Mouse (Mus musculus): ENCODE data around the gene Golph3. TPM values are rescaled to one million over a fixed set of nuclear protein-coding genes. Genes with fewer than 3 reads are reported as not detected.

The Golph3 gene
- polyA plus RNA-seq, 1 experiment from 2014 or later: 111 TPM

- no peaks in the 10 kb centered on the region for H3K36me3 ChIP-seq (ENCODE audit: control insufficient read depth, insufficient read depth, low read length)
- ATAC-seq (ENCODE audit: insufficient number of reproducible peaks, low FRiP score, low TSS enrichment, low read depth): no peak
- WGBS: 84% methylated on average over 7 of the region's 7 CpGs
- H3K27ac ChIP-seq (replicated peaks; ENCODE audit: low read depth, low read length): no peak overlapping the region
- no peak overlapping the region for H3K4me2 ChIP-seq (ENCODE audit: low read depth, severe bottlenecking)
- no peak for DNase-seq (ENCODE audit: low spot score)
- H3K4me3 ChIP-seq (ENCODE audit: low read depth, low read length): no peak overlapping the region
- H3K27me3 ChIP-seq (ENCODE audit: control insufficient read depth, insufficient read depth, low read length): no peaks in the 10 kb centered on the region
- no peaks in the 10 kb centered on the region for H3K9me3 ChIP-seq (ENCODE audit: control insufficient read depth, low read length)
- H3K9ac ChIP-seq (ENCODE audit: low read length): no peak overlapping the region
- no peaks in the 10 kb centered on the region for H3K4me1 ChIP-seq (ENCODE audit: control insufficient read depth, insufficient read depth, low read length)
These were observed 9.8 kb upstream of the Golph3 start for GRCm38 (mm10) chr15:12311465-12311864.

- 34% methylated on average over 1 of the region's 1 CpGs for WGBS
- DNase-seq (ENCODE audit: low spot score): no peak
- no peak for ATAC-seq (ENCODE audit: insufficient number of reproducible peaks, low FRiP score, low TSS enrichment, low read depth)
These were observed 8.0 kb upstream of the Golph3 start for GRCm38 (mm10) chr15:12313255-12313654.

GRCm38 (mm10) chr15:12314584-12314983, 6.7 kb upstream of the Golph3 start:
- Histone ChIP-seq H3K4me1 (ENCODE audit: control insufficient read depth, insufficient read depth, low read length) (no peaks in the 10 kb centered on the region), H3K36me3 (ENCODE audit: control insufficient read depth, insufficient read depth, low read length) (no peaks in the 10 kb centered on the region), H3K4me2 (ENCODE audit: low read depth, severe bottlenecking) (no peak overlapping the region), H3K4me3 (ENCODE audit: low read depth, low read length) (no peak overlapping the region), H3K27me3 (ENCODE audit: control insufficient read depth, insufficient read depth, low read length) (no peaks in the 10 kb centered on the region), H3K27ac (replicated peaks; ENCODE audit: low read depth, low read length) (no peak overlapping the region), H3K9ac (ENCODE audit: low read length) (no peak overlapping the region), H3K9me3 (ENCODE audit: control insufficient read depth, low read length) (no peaks in the 10 kb centered on the region)
- 84% methylated on average over 5 of the region's 5 CpGs for WGBS
- ATAC-seq (ENCODE audit: insufficient number of reproducible peaks, low FRiP score, low TSS enrichment, low read depth) (no peak), DNase-seq (ENCODE audit: low spot score) (no peak)

More at GRCm38 (mm10) chr15:12313255-12313654, 8.0 kb upstream of the Golph3 start:
- Histone ChIP-seq H3K4me1 (ENCODE audit: control insufficient read depth, insufficient read depth, low read length) (no peaks in the 10 kb centered on the region), H3K4me2 (ENCODE audit: low read depth, severe bottlenecking) (no peak overlapping the region), H3K9me3 (ENCODE audit: control insufficient read depth, low read length) (no peaks in the 10 kb centered on the region), H3K4me3 (ENCODE audit: low read depth, low read length) (no peak overlapping the region), H3K36me3 (ENCODE audit: control insufficient read depth, insufficient read depth, low read length) (no peaks in the 10 kb centered on the region), H3K27me3 (ENCODE audit: control insufficient read depth, insufficient read depth, low read length) (no peaks in the 10 kb centered on the region), H3K9ac (ENCODE audit: low read length) (no peak overlapping the region), H3K27ac (replicated peaks; ENCODE audit: low read depth, low read length) (no peak overlapping the region)

- ATAC-seq (ENCODE audit: insufficient number of reproducible peaks, low FRiP score, low TSS enrichment, low read depth) (no peak), DNase-seq (ENCODE audit: low spot score) (no peak)
- H3K27me3 ChIP-seq (ENCODE audit: control insufficient read depth, insufficient read depth, low read length): no peaks in the 10 kb centered on the region
- no peak overlapping the region for H3K4me3 ChIP-seq (ENCODE audit: low read depth, low read length)
- no peaks in the 10 kb centered on the region for H3K4me1 ChIP-seq (ENCODE audit: control insufficient read depth, insufficient read depth, low read length)
- H3K9me3 ChIP-seq (ENCODE audit: control insufficient read depth, low read length): no peaks in the 10 kb centered on the region
- no peak overlapping the region for H3K4me2 ChIP-seq (ENCODE audit: low read depth, severe bottlenecking)
- no peak overlapping the region for H3K9ac ChIP-seq (ENCODE audit: low read length)
- 75% methylated on average over 2 of the region's 2 CpGs for WGBS
- no peak overlapping the region for H3K27ac ChIP-seq (replicated peaks; ENCODE audit: low read depth, low read length)
- H3K36me3 ChIP-seq (ENCODE audit: control insufficient read depth, insufficient read depth, low read length): no peaks in the 10 kb centered on the region
These were observed 5.3 kb upstream of the Golph3 start for GRCm38 (mm10) chr15:12315996-12316395.

- Histone ChIP-seq H3K9me3 (ENCODE audit: control insufficient read depth, low read length) (no peaks in the 10 kb centered on the region), H3K27ac (replicated peaks; ENCODE audit: low read depth, low read length) (no peak overlapping the region), H3K9ac (ENCODE audit: low read length) (no peak overlapping the region), H3K4me1 (ENCODE audit: control insufficient read depth, insufficient read depth, low read length) (no peaks in the 10 kb centered on the region), H3K36me3 (ENCODE audit: control insufficient read depth, insufficient read depth, low read length) (no peaks in the 10 kb centered on the region), H3K4me3 (ENCODE audit: low read depth, low read length) (no peak overlapping the region), H3K4me2 (ENCODE audit: low read depth, severe bottlenecking) (no peak overlapping the region), H3K27me3 (ENCODE audit: control insufficient read depth, insufficient read depth, low read length) (no peaks in the 10 kb centered on the region)
- WGBS: 79% methylated on average over 5 of the region's 5 CpGs
- DNase-seq (ENCODE audit: low spot score): no peak
- no peak for ATAC-seq (ENCODE audit: insufficient number of reproducible peaks, low FRiP score, low TSS enrichment, low read depth)
These were observed 4.0 kb upstream of the Golph3 start for GRCm38 (mm10) chr15:12317290-12317689.

- DNase-seq (ENCODE audit: low spot score) (no peak), ATAC-seq (ENCODE audit: insufficient number of reproducible peaks, low FRiP score, low TSS enrichment, low read depth) (no peak)
- Histone ChIP-seq H3K9ac (ENCODE audit: low read length) (no peak overlapping the region), H3K9me3 (ENCODE audit: control insufficient read depth, low read length) (no peaks in the 10 kb centered on the region), H3K27ac (replicated peaks; ENCODE audit: low read depth, low read length) (no peak overlapping the region), H3K4me2 (ENCODE audit: low read depth, severe bottlenecking) (no peak overlapping the region), H3K4me3 (ENCODE audit: low read depth, low read length) (no peak overlapping the region), H3K36me3 (ENCODE audit: control insufficient read depth, insufficient read depth, low read length) (no peaks in the 10 kb centered on the region), H3K4me1 (ENCODE audit: control insufficient read depth, insufficient read depth, low read length) (no peaks in the 10 kb centered on the region), H3K27me3 (ENCODE audit: control insufficient read depth, insufficient read depth, low read length) (no peaks in the 10 kb centered on the region)
- WGBS: 82% methylated on average over 8 of the region's 8 CpGs
These were observed 2.8 kb upstream of the Golph3 start for GRCm38 (mm10) chr15:12318451-12318850.

GRCm38 (mm10) chr15:12319889-12320288, 1.4 kb upstream of the Golph3 start:
- no peaks in the 10 kb centered on the region for H3K9me3 ChIP-seq (ENCODE audit: control insufficient read depth, low read length)
- ATAC-seq (ENCODE audit: insufficient number of reproducible peaks, low FRiP score, low TSS enrichment, low read depth) (no peak), DNase-seq (ENCODE audit: low spot score) (no peak)
- H3K4me2 ChIP-seq (ENCODE audit: low read depth, severe bottlenecking): no peak overlapping the region
- H3K36me3 ChIP-seq (ENCODE audit: control insufficient read depth, insufficient read depth, low read length): no peaks in the 10 kb centered on the region
- no peak overlapping the region for H3K9ac ChIP-seq (ENCODE audit: low read length)
- 0 out of 2 replicates have a peak, but pooled peaks cover 4% of the 10 kb centered on the region for H3K4me1 ChIP-seq (ENCODE audit: control insufficient read depth, insufficient read depth, low read length)
- no peak overlapping the region for H3K27ac ChIP-seq (replicated peaks; ENCODE audit: low read depth, low read length)
- H3K27me3 ChIP-seq (ENCODE audit: control insufficient read depth, insufficient read depth, low read length): no peaks in the 10 kb centered on the region
- no peak overlapping the region for H3K4me3 ChIP-seq (ENCODE audit: low read depth, low read length)
- 47% methylated on average over 5 of the region's 5 CpGs for WGBS

- Histone ChIP-seq H3K9me3 (ENCODE audit: control insufficient read depth, low read length) (no peaks in the 10 kb centered on the region), H3K4me2 (ENCODE audit: low read depth, severe bottlenecking) (peak overlapping the region; percentile 67), H3K4me3 (ENCODE audit: low read depth, low read length) (peak overlapping the region; percentile 93), H3K27me3 (ENCODE audit: control insufficient read depth, insufficient read depth, low read length) (no peaks in the 10 kb centered on the region), H3K9ac (ENCODE audit: low read length) (peak overlapping the region; percentile 96), H3K27ac (replicated peaks; ENCODE audit: low read depth, low read length) (no peak overlapping the region), H3K4me1 (ENCODE audit: control insufficient read depth, insufficient read depth, low read length) (0 out of 2 replicates have a peak, but pooled peaks cover 4% of the 10 kb centered on the region), H3K36me3 (ENCODE audit: control insufficient read depth, insufficient read depth, low read length) (no peaks in the 10 kb centered on the region; the same call in 1 of the 2 replicates)
- WGBS: 6% methylated on average over 22 of the region's 22 CpGs
- no peak for DNase-seq (ENCODE audit: low spot score)
- peak; percentile 55 for ATAC-seq (ENCODE audit: insufficient number of reproducible peaks, low FRiP score, low TSS enrichment, low read depth)
These were observed 684 bp upstream of the Golph3 start for GRCm38 (mm10) chr15:12320441-12321090.
